Mouse (Mus musculus): Measurements from ENCODE around the gene Uckl1.

The Uckl1 gene

GRCm38 (mm10) chr2:181589011-181589731 lies 4.5 kb upstream of the Uckl1 start:
- DNase-seq, result no peak

GRCm38 (mm10) chr2:181588229-181588780 lies 3.6 kb upstream of the Uckl1 start:
- no peak for DNase-seq

- no peak for DNase-seq
Measured at GRCm38 (mm10) chr2:181587796-181588195, 3.1 kb upstream of the Uckl1 start.

GRCm38 (mm10) chr2:181586124-181586523 lies 1.4 kb upstream of the Uckl1 start:
- DNase-seq, result no peak

- no peak for DNase-seq
Measured at GRCm38 (mm10) chr2:181585506-181585905, 814 bp upstream of the Uckl1 start.

- DNase-seq, result no peak
Measured at GRCm38 (mm10) chr2:181583460-181584257, 1.0 kb downstream of the Uckl1 start.

- no peak for DNase-seq
Measured at GRCm38 (mm10) chr2:181582939-181583338, 1.8 kb downstream of the Uckl1 start.

GRCm38 (mm10) chr2:181582358-181582757 lies 2.3 kb downstream of the Uckl1 start:
- no peak for DNase-seq

- DNase-seq, result peak; percentile 90
Measured at GRCm38 (mm10) chr2:181581402-181582120, 3.1 kb downstream of the Uckl1 start.

- peak; percentile 91 for DNase-seq
Measured at GRCm38 (mm10) chr2:181581016-181581401, 3.7 kb downstream of the Uckl1 start.

- DNase-seq, result no peak
Measured at GRCm38 (mm10) chr2:181580131-181580772, 4.4 kb downstream of the Uckl1 start.

- no peak for DNase-seq
Measured at GRCm38 (mm10) chr2:181579681-181580080, 5.0 kb downstream of the Uckl1 start.

GRCm38 (mm10) chr2:181578790-181579618 lies 5.7 kb downstream of the Uckl1 start:
- no peak for DNase-seq

- no peak for DNase-seq
Measured at GRCm38 (mm10) chr2:181577981-181578581, 6.6 kb downstream of the Uckl1 start.

- no peak for DNase-seq
Measured at GRCm38 (mm10) chr2:181577126-181577525, 7.6 kb downstream of the Uckl1 start.

GRCm38 (mm10) chr2:181576613-181577012 lies 8.1 kb downstream of the Uckl1 start:
- no peak for DNase-seq

GRCm38 (mm10) chr2:181574921-181575545 lies 9.7 kb downstream of the Uckl1 start:
- DNase-seq, result no peak

- no peak for DNase-seq
Measured at GRCm38 (mm10) chr2:181573961-181574360, 10.7 kb downstream of the Uckl1 start.

- DNase-seq, result no peak
Measured at GRCm38 (mm10) chr2:181572921-181573920, 11.5 kb downstream of the Uckl1 start.

Measured in embryo, embryonic 11 days (tissue).